Mouse (Mus musculus) cerebellum, adult 2 months (tissue): ENCODE data around the gene Arf4.
"Not testable (repeated sequence)": the region's sequence is repeated elsewhere in the genome, so short reads cannot be mapped to it uniquely, and the experiment has no call there.

ENCODE experiments used
- CTCF ChIP-seq: fragments of 200-500 bp; IDR thresholded peaks from 2 replicates; pipeline ENCODE4 v1.5.1; 2011; ENCODE audit warnings: low read depth, mild to moderate bottlenecking, control low read depth, low read length, moderate library complexity, borderline replicate concordance; ENCODE audit not compliant: insufficient read depth
- POLR2A ChIP-seq: fragments of 200-500 bp; IDR thresholded peaks from 2 replicates; pipeline ENCODE4 v1.6.1; 2011; ENCODE audit warnings: low read length, control low read depth, borderline replicate concordance; ENCODE audit not compliant: insufficient read depth

- TF ChIP-seq CTCF, POLR2A: not testable (repeated sequence)
Observed at GRCm38 (mm10) chr14:26705246-26705645, 67.4 kb downstream of the Arf4 start.
